ENCODE assay signal across 23 mouse cellular contexts in genomic region chr4:134319074-134319473, GRCm38 (mm10). TPM values are rescaled to one million over a fixed set of nuclear protein-coding genes. Genes with fewer than 3 reads are reported as not detected.
A peak's percentile ranks its signal among the peaks of the same experiment; 100 is the strongest.
DNase-seq lines count a peak whose midpoint lies in the region; ATAC-seq and TF ChIP-seq lines count a peak whose summit lies in the region.
"Had no signal": no experiment of that assay in that cellular context is flagged by ENCODE, and none has a peak within 500 bp of the region (broad histone marks: within the 10 kb centered on the region; RNA-seq: fewer than 3 reads in every experiment).

No protein-coding gene starts in this region.

- H3K9me3 ChIP-seq in heart, embryonic 12.5 days (replicated peaks): no peaks in the 10 kb centered on the region; the same call in 1 of the 2 replicates
- H3K9me3 ChIP-seq: embryonic facial prominence, embryonic 10.5 days; forebrain, embryonic 13.5 days; G1E; hindbrain, embryonic 10.5 days; intestine, embryonic 15.5 days had no signal

- ATAC-seq in heart, embryonic 12.5 days (ENCODE audit: insufficient number of reproducible peaks, low FRiP score): no peak
- ATAC-seq: CD4-positive, CD25-positive, alpha-beta regulatory T cell, adult 4 months; forebrain, embryonic 13.5 days; forebrain, postnatal 0 days; intestine, embryonic 15.5 days had no signal

- peaks cover 2% of the 10 kb centered on the region for H3K36me3 ChIP-seq in heart, adult 2 months (ENCODE audit: control insufficient read depth, insufficient read depth, low read length)
- peaks cover 59% of the 10 kb centered on the region for H3K36me3 ChIP-seq in heart, embryonic 12.5 days
- H3K36me3 ChIP-seq in myocyte (ENCODE audit: control insufficient read depth, insufficient read depth): no peaks in the 10 kb centered on the region
- H3K36me3 ChIP-seq: embryonic facial prominence, embryonic 10.5 days; G1E; hindbrain, embryonic 10.5 days; intestine, embryonic 15.5 days had no signal

- WGBS in heart, adult 2 months: 59% methylated on average over 5 of the region's 5 CpGs
- WGBS in heart, embryonic 12.5 days: 47% methylated on average over 5 of the region's 5 CpGs

- peak overlapping the region; percentile 36; the same call in 1 of the 2 replicates for H3K27ac ChIP-seq in heart, adult 2 months
- peak overlapping the region; percentile 29 for H3K27ac ChIP-seq in heart, embryonic 12.5 days (ENCODE audit: poor library complexity, severe bottlenecking)
- H3K27ac ChIP-seq: embryonic facial prominence, embryonic 10.5 days; forebrain, embryonic 13.5 days; hindbrain, embryonic 10.5 days; hindbrain, embryonic 14.5 days; intestine, embryonic 15.5 days had no signal

- H3K4me1 ChIP-seq in heart, adult 2 months (ENCODE audit: control insufficient read depth, insufficient read depth, low read length): no peaks in the 10 kb centered on the region
- peaks cover 45% of the 10 kb centered on the region for H3K4me1 ChIP-seq in heart, embryonic 12.5 days (replicated peaks)
- H3K4me1 ChIP-seq: forebrain, embryonic 13.5 days; intestine, embryonic 15.5 days had no signal

- H3K27me3 ChIP-seq in heart, adult 2 months (ENCODE audit: control insufficient read depth, insufficient read depth, low read length): no peaks in the 10 kb centered on the region
- H3K27me3 ChIP-seq in heart, embryonic 12.5 days (replicated peaks): no peaks in the 10 kb centered on the region
- no peaks in the 10 kb centered on the region for H3K27me3 ChIP-seq in myocyte (ENCODE audit: control insufficient read depth, insufficient read depth, insufficient read length)
- H3K27me3 ChIP-seq: forebrain, embryonic 13.5 days; intestine, embryonic 15.5 days had no signal

- H3ac ChIP-seq in myocyte (ENCODE audit: control insufficient read depth, insufficient read length): no peak overlapping the region

- intact Hi-C loops in heart, adult 2 months (cut with DNase I): no loop called here
- intact Hi-C loops in heart, postnatal 14 days (cut with DNase I): no loop called here

- H3K79me2 ChIP-seq in heart, adult 2 months (replicated peaks; ENCODE audit: control insufficient read depth, insufficient read depth, low read length): no peaks in the 10 kb centered on the region
- H3K79me2 ChIP-seq in myocyte (ENCODE audit: control insufficient read depth, insufficient read depth): peaks cover 6% of the 10 kb centered on the region

- H3K4me3 ChIP-seq in heart, adult 2 months: peak overlapping the region; percentile 16; the same call in 1 of the 2 replicates
- H3K4me3 ChIP-seq in heart, embryonic 12.5 days: peak overlapping the region; percentile 10; the same call in 1 of the 2 replicates
- no peak overlapping the region for H3K4me3 ChIP-seq in myocyte
- H3K4me3 ChIP-seq: embryonic facial prominence, embryonic 10.5 days; forebrain, embryonic 13.5 days; hindbrain, embryonic 10.5 days; intestine, embryonic 15.5 days had no signal

- H3K4me2 ChIP-seq in heart, embryonic 12.5 days: peak overlapping the region; percentile 34
- peak overlapping the region; percentile 45 for H3K4me2 ChIP-seq in myocyte (ENCODE audit: low read depth)
- H3K4me2 ChIP-seq: forebrain, embryonic 13.5 days; hindbrain, embryonic 14.5 days; intestine, embryonic 15.5 days had no signal

- no peak for TF ChIP-seq CTCF in heart, adult 2 months (IDR thresholded peaks at IDR 0.05)

- no peak overlapping the region for H3K9ac ChIP-seq in heart, adult 2 months (ENCODE audit: low read depth, low read length)
- 0 out of 2 replicates have a peak overlapping the region, but pooled peaks have one; percentile 32 for H3K9ac ChIP-seq in heart, embryonic 12.5 days
- H3K9ac ChIP-seq: forebrain, embryonic 13.5 days; forebrain, postnatal 0 days; hindbrain, embryonic 14.5 days; intestine, embryonic 15.5 days had no signal

- TF ChIP-seq POLR2A in heart, adult 2 months (IDR thresholded peaks at IDR 0.05; ENCODE audit: insufficient read depth, low read depth, low read length): no peak
- no peak for TF ChIP-seq POLR2A in myocyte (IDR thresholded peaks at IDR 0.05; ENCODE audit: insufficient read length, low read depth)

- 0 out of 2 replicates have a peak, but pooled peaks have one; percentile 28 for TF ChIP-seq EP300 in heart, adult 2 months (IDR thresholded peaks at IDR 0.05; ENCODE audit: insufficient read depth, low read depth, low read length)

- peak; percentile 36 for DNase-seq in gastrocnemius, adult 18-20 months (ENCODE audit: low spot score)
- DNase-seq in gastrocnemius, postnatal 10 days: no peak
- DNase-seq in heart, adult 2 months: no peak
- DNase-seq in heart, adult 8-10 months (ENCODE audit: low spot score): no peak
- no peak for DNase-seq in heart, postnatal 14 days
- DNase-seq in retina, embryonic 14.5 days (ENCODE audit: low spot score): no peak
- DNase-seq: adrenal gland, adult 8-10 months; adrenal gland, postnatal 36 days; B cell, adult 2 months; cerebellum, adult 2 months; cerebellum, postnatal 10 days; forebrain, postnatal 0 days; gastrocnemius, postnatal 36 days; kidney, adult 18-20 months had no signal

TF ChIP-seq in myocyte, 11 proteins besides CTCF, POLR2A, EP300 and RAD21:
- no peak for TF ChIP-seq TCF3 (IDR thresholded peaks at IDR 0.05; ENCODE audit: insufficient read length, low read depth)

RNA-seq across cellular contexts. Expression of gene Trim63, which starts 4.2 kb away (rescaled TPM):
- 100 to 1,000 TPM; 322 to 461 TPM for total RNA-seq in gastrocnemius, adult 18-20 months (2021)
- total RNA-seq in gastrocnemius, postnatal 10 days (2021): 100 to 1,000 TPM in 1 of 2 experiments, 10 to 100 TPM in 1; 78.5 to 107 TPM
- total RNA-seq in heart, adult 2 months (2021): 100 to 1,000 TPM; 209 to 210 TPM
- polyA plus RNA-seq in heart, adult 2 months (2012; rRNA removed): 142 and 215 TPM in 2 replicates
- 100 to 1,000 TPM; 164 to 261 (median 195) TPM for total RNA-seq in heart, adult 8-10 months (2022)
- polyA plus RNA-seq in heart, embryonic 12.5 days (2016; fragmentation: Nextera tagmentation; extraction: Ambion mirVana): 90.7 and 93.9 TPM in 2 replicates
- 100 to 1,000 TPM; 193 to 217 TPM for total RNA-seq in heart, postnatal 14 days (2021)
- 29.1 TPM for polyA plus RNA-seq in myocyte (2012; fragmentation: generic; extraction: Trizol)
- total RNA-seq: adrenal gland, adult 8-10 months; adrenal gland, postnatal 36 days; G1E had no signal
- polyA plus RNA-seq: CD4-positive, CD25-positive, alpha-beta regulatory T cell, adult 4 months; forebrain, embryonic 13.5 days; G1E had no signal

RNA-seq across cellular contexts. Expression of gene Slc30a2, which starts 23.9 kb away (rescaled TPM):
- total RNA-seq in gastrocnemius, adult 18-20 months (2021): 10 to 100 TPM in 1 of 2 experiments, 1 to 10 TPM in 1; 5.4 to 12.7 TPM
- total RNA-seq in gastrocnemius, postnatal 10 days (2021): under 1 TPM; 0.29 to 0.66 TPM
- total RNA-seq in heart, adult 2 months (2021): under 1 TPM; 0.45 to 0.65 TPM
- polyA plus RNA-seq in heart, adult 2 months (2012; rRNA removed): 0.12 and 0.35 TPM in 2 replicates
- under 1 TPM; 0.32 to 0.94 (median 0.55) TPM for total RNA-seq in heart, adult 8-10 months (2022)
- polyA plus RNA-seq in heart, embryonic 12.5 days (2016; fragmentation: Nextera tagmentation; extraction: Ambion mirVana): 0.42 and 0.44 TPM in 2 replicates
- under 1 TPM; 0.68 to 0.96 TPM for total RNA-seq in heart, postnatal 14 days (2021)
- polyA plus RNA-seq in myocyte (2012; fragmentation: generic; extraction: Trizol): 0.35 TPM
- total RNA-seq: forebrain, postnatal 0 days had no signal
- polyA plus RNA-seq: forebrain, embryonic 13.5 days had no signal

RNA-seq across cellular contexts. Expression of gene Pdik1l, which starts 31.4 kb away (rescaled TPM):
- 1 to 10 TPM; 3.9 to 5.7 TPM for total RNA-seq in gastrocnemius, adult 18-20 months (2021)
- 1 to 10 TPM; 5.8 to 8.4 TPM for total RNA-seq in gastrocnemius, postnatal 10 days (2021)
- 1 to 10 TPM; 5.3 to 7.6 TPM for total RNA-seq in heart, adult 2 months (2021)
- polyA plus RNA-seq in heart, adult 2 months (2012; rRNA removed): 1.00 and 4.0 TPM in 2 replicates
- total RNA-seq in heart, adult 8-10 months (2022): 1 to 10 TPM; 6.2 to 7.6 (median 6.7) TPM
- polyA plus RNA-seq in heart, embryonic 12.5 days (2016; fragmentation: Nextera tagmentation; extraction: Ambion mirVana): 14.9 and 18.1 TPM in 2 replicates
- total RNA-seq in heart, postnatal 14 days (2021): 1 to 10 TPM; 6.6 to 8.6 TPM
- 1.6 TPM for polyA plus RNA-seq in myocyte (2012; fragmentation: generic; extraction: Trizol)
